Mouse (Mus musculus) hindlimb bud, embryonic 11.5 days (tissue): ENCODE results near the gene Cc2d1a.
A peak's percentile ranks its signal among the peaks of the same experiment; 100 is the strongest.

Experiments used
- DNase-seq: peaks from one replicate; pipeline ENCODE4 v3.0.0-alpha.2; 2012; ENCODE audit warnings: low read depth, low spot score; ENCODE audit errors: extremely low spot score

Cc2d1a gene

GRCm38 (mm10) chr8:84147769-84148530 is at the start of gene Cc2d1a, which contains the start of gene 4930432K21Rik:
Gene Cc2d1a, minus strand, starts transcription at chr8:84147936.
Gene 4930432K21Rik, plus strand, starts transcription at chr8:84148025.
- DNase-seq: peak; percentile 93

DNA sequence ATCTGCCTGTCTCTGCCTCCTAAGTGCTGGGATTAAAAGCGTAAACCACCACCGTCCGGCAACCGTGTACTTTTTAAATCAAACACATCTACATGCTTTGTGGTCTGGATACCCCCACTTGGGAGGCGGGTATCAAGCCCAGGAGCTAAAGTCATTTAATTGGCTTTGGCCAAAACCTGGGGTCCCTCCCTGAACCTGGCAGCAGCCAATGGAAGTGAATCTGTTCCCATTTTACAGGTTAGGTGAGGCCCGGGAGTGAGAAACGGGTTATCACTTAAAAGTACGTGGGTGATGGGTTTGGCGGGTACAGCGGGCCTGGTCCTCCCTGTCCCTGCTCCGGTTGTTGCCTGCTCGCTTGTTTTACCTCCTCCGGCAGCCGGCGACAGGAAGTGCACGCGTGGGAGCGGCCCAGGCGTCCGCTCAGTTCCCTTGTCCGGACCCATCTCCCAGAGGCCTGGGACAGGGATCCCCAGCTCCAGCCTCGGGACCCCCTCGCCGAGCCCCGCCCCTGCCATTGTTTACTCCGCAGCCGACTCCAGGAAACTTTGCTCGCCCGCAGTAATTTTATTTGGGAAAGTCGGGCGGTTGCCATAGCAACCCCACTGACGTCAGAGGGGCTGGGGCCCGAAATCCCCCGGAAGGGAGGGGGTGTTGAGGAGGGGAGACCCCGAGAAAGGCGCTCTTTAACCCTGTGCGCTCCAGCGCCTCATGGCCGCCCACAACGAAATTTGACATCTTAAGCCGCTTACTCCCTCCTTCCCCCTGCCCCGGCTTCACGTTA is 49.6 kb upstream of the Cc2d1a start:
- peak; percentile 95 for DNase-seq

- DNase-seq: no peak
Measured at GRCm38 (mm10) chr8:84194224-84194743, 46.5 kb upstream of the Cc2d1a start.

DNA sequence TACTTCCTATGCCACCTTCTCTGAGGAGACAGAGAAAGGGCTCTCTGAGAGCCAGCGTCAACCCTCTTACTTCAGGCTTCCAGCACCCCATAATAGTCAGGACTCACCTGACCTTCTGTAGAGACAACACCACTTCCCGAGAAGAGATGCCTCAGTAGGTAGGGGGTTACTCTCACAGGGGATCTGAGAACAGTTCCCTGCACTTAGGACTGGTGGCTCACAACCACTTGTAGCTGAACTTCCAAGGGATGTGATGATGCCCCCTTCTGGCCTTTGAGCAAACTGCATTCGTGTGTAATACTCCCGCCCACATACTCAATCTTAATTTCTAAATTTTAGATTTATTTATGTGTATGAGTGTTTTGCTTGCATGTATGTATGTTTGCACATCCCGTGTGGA is 45.8 kb upstream of the Cc2d1a start:
- DNase-seq: no peak

- no peak for DNase-seq
Measured at GRCm38 (mm10) chr8:84193161-84193560, 45.4 kb upstream of the Cc2d1a start.

GRCm38 (mm10) chr8:84192555-84192954 is 44.8 kb upstream of the Cc2d1a start:
- DNase-seq: no peak

DNA sequence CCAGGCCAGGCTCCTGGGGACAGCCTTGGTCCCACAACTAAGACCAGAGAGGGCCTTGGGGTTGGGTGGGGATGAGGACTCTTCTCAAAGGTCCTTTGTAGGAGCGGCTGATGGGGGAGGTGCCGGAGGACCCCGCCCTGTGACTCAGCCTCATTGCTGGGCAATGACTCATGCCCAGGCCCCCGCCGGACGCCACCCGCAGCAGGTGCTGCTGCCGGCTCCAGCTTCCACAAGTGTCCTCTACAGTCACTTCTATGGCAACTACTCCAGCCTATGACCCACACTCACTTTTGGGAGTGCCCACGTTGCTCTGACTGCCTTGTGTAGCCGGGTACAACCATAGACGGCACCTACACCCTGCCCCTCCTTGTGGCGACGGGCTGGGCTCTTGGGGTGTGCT is 44.3 kb upstream of the Cc2d1a start:
- DNase-seq: no peak

- DNase-seq: no peak
Measured at GRCm38 (mm10) chr8:84190191-84190867, 42.6 kb upstream of the Cc2d1a start.

- no peak for DNase-seq
Measured at GRCm38 (mm10) chr8:84189603-84190002, 41.9 kb upstream of the Cc2d1a start.

DNA sequence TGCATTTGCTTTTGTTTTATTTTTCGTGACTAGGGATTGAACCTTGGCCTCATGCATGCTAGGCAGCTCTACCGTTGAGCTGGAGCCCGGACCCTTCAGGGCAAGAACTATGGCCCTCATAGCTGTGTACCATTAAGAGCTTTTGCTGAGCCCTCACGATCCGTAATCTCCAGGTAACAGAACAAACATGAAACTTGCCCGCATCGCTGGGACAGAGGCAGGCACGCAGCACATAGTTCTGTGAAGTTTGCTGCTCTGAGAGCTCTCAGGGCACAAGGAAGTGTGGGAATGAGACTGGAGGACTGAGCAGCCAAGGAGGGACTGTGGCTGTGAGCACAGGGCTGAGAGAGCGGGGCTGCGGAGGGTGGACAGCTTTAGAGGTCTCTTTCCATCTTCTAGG is 40.9 kb upstream of the Cc2d1a start:
- DNase-seq: no peak

GRCm38 (mm10) chr8:84187065-84187755 is 39.5 kb upstream of the Cc2d1a start:
- DNase-seq: no peak

GRCm38 (mm10) chr8:84186547-84186946 is 38.8 kb upstream of the Cc2d1a start:
- DNase-seq: no peak

DNA sequence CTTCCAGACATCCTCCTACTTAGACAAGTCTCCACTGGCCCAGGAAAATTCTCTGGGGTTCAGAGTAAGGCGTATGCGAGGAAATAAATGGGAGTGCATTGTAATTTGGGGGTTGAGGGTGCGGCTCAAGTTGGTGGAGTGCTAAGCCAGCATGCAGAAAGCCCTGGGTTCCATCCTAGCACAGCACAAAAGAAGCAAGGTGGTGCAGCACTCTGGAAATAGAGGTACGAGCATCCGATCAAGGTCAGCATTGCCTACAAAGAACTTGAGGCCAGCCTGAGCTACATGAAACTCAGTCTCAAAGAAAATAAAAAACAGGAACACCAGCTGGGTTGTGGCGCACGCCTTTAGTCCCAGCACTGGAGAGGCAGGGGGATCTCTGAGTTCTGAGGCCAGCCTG is 37.4 kb upstream of the Cc2d1a start, which contains the start of gene Nanos3:
Nanos3 (minus strand) TSS at position 101 of the 400 bp plus-strand sequence.
- DNase-seq: no peak

DNA sequence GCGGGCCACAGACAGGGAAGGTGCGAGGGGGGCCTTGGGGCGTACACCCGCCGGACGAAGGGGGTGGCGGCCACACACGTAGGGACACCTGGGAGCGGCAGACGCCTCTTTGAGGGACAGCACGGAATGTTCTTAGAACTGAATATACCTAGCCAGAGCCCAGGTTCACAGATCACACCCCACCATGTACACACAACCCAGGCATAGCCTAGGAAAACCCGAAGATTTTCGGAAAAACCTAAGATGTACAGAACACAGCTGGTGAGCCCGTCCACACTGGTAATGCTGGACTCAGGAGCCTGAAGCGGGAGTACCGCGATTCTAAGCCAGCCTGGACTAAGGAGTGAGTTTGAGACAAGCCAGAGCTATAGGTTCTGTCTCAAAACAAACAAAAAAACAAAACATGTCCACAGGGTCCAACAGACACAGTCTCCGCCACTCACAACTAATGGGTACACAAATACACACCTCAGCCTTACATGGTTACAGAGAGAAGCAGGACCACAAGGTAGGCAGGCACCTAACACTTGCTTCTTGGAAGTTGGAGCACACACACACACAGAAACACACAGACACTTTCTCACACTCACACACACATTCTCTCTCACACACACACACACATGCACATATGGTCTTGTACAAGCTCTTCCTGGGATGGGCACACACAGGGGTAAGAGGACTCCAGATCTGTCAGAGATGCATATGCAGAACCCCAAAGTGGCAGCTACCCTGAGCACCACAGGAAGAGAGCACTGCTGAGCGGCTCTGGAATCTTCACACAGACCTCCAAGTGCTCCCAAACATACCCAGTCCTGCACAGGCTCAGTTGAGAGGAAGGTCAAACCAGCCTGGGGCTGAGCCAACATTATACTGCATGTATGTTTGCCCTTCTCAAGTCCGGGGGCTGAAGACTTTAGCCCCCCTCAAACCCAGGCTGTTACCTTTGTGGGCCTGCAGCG is 36.6 kb upstream of the Cc2d1a start:
- DNase-seq: no peak

GRCm38 (mm10) chr8:84183261-84184084 is 35.7 kb upstream of the Cc2d1a start:
- DNase-seq: no peak

DNA sequence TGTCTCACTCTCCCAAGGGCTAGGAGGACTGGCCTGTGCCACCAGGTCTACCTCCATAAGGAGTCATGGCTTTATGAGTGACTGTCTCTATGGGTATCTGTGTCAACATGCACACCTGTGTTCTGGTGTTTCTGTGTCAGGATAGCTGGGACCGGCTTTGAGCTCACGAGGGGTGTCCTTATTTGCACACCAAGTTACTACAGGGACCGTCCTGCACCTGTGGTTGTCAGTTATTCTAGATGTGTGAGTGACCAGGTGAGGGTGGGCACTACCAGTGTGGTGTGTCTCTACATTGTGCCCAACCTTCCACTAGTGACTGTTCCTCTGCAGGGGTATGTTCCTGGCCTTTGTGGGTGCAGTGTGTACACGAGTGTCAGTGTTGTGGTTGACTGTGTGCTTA is 35.1 kb upstream of the Cc2d1a start:
- DNase-seq: no peak

DNA sequence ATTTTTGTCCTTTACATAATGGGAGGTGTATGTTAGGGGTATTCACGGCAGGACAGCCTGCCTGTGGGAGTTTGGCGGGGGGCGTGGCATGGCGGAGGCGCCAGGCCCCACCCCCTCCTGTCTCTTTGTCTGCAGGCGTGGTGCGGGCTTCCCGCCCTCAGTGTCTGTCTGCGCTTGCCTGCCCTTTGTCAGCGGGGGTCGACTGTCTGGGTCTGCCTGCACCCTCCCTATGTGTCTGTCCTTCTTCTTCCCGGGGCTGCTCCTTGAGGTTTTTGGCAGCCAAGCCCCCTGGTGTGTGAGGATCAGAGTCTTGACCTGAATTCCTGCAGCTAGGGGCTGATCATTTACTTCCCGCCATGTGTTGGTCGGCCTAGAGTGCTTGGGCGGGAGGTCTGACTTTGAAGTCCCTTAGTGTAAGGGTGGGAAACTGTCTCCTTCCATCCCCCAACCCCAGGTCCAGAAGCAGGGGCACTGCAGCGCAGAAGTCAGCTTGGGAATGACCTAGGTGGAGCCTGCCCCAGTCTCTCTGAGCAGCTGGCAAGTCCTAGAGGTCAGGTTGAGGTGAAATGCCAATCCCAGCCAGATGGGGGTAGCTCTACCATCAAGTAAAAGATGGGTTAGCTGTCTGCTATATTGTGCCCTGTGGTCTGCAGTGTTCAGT is 32.9 kb upstream of the Cc2d1a start:
- DNase-seq: no peak

DNA sequence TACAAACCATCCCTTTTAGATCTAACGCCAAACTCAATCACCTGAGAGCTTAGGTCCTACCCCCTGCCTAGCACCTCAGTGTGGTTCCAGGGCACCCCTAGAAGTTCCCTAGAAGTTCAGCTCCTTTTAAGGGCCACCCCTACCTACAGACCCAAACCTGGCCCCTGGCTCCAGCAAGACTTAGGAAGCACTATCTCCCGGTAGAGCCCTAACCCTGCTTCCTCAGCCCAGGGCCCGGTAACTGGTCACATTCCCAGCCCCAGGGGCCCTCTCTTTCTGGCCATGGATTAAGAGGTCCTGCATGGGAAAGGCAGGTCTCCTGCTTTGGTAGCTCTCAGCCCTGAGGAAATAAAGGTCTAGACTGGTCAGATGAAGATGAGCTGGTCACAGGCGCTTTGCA is 32.2 kb upstream of the Cc2d1a start:
- DNase-seq: no peak
